Mouse (Mus musculus): Measurements from ENCODE around the gene Zfyve28. TPM values are rescaled to one million over a fixed set of nuclear protein-coding genes. Genes with fewer than 3 reads are reported as not detected.

The Zfyve28 gene
- polyA plus RNA-seq, 1 experiment from 2014 or later: 2.6 TPM

DNA sequence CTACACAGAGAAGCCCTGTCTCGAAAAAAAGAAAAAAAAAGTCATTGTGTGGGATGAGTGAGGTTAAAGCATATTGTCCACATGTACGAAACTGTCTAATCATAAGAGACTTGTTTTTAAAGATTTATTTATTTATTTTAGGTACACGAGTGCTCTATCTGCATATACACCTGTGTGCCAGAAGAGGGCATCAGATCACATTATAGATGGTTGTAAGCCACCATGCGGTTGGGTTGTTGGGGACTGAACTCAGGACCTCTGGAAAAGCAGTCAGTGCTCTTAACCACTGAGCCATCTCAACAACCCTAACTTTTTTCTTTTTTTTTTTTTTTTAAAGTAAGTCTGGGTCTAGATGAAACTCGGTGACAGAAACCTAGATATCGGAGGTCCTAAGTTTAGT is 5.1 kb upstream of the Zfyve28 start:
- Histone ChIP-seq H3K9me3 (ENCODE audit: control insufficient read depth, low read length) (no peaks in the 10 kb centered on the region), H3K27me3 (ENCODE audit: control insufficient read depth, insufficient read depth, low read length) (no peaks in the 10 kb centered on the region), H3K9ac (ENCODE audit: low read length) (no peak overlapping the region), H3K27ac (ENCODE audit: low read depth, low read length) (no peak overlapping the region), H3K4me1 (ENCODE audit: control insufficient read depth, insufficient read depth, low read length) (no peaks in the 10 kb centered on the region), H3K4me3 (ENCODE audit: low read depth, low read length) (no peak overlapping the region), H3K4me2 (ENCODE audit: low read depth) (no peak overlapping the region), H3K36me3 (ENCODE audit: control insufficient read depth, insufficient read depth, low read length) (no peaks in the 10 kb centered on the region)
- WGBS: 80% methylated on average over 6 of the region's 6 CpGs
- DNase-seq (ENCODE audit: low spot score): no peak
- no peak for ATAC-seq (ENCODE audit: insufficient read depth, low FRiP score, low TSS enrichment)

DNA sequence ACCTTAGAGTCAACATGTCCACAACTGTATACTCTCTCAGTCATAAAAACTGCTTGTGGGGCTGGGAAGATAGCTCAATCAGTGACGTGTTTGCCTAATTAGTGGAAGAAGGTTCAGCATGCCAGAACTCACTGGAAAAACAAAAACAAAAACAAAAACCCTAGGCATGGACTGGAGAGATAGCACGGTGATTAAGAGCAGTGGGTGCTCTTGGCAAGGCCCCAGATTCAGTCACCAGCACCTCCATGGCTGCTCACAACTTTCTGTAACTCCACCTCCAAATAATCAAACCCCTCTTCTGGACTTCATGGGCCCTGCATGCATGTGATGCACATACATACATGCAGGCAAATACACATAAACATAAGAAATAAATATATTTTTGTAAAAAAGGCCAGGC is 1.0 kb upstream of the Zfyve28 start:
- H3K27ac ChIP-seq (ENCODE audit: low read depth, low read length): no peak overlapping the region
- no peak overlapping the region for H3K4me2 ChIP-seq (ENCODE audit: low read depth)
- no peaks in the 10 kb centered on the region for H3K36me3 ChIP-seq (ENCODE audit: control insufficient read depth, insufficient read depth, low read length)
- peaks cover 9% of the 10 kb centered on the region for H3K27me3 ChIP-seq (ENCODE audit: control insufficient read depth, insufficient read depth, low read length)
- H3K9me3 ChIP-seq (ENCODE audit: control insufficient read depth, low read length): no peaks in the 10 kb centered on the region
- DNase-seq (ENCODE audit: low spot score) (no peak), ATAC-seq (ENCODE audit: insufficient read depth, low FRiP score, low TSS enrichment) (no peak)
- no peak overlapping the region for H3K4me3 ChIP-seq (ENCODE audit: low read depth, low read length)
- no peak overlapping the region for H3K9ac ChIP-seq (ENCODE audit: low read length)
- H3K4me1 ChIP-seq (ENCODE audit: control insufficient read depth, insufficient read depth, low read length): peaks cover 9% of the 10 kb centered on the region; the same call in 1 of the 2 replicates
- WGBS: 62% methylated on average over 2 of the region's 2 CpGs

DNA sequence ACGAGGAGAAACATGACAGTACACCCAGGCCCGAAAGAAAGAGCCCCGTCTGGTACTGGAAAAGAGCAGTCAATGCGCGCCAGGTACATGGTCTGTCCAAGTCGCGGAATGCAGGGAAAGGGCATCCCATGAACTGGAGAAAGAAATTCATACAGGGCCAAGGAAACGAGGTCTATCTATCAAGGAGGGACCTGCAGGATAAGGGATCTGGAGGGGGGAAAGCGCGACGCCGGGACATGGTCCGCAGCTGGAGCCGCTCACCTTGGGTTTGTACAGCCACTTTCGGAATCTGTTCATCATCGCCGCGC is 457 bp downstream of the Zfyve28 start:
- H3K9me3 ChIP-seq (ENCODE audit: control insufficient read depth, low read length): no peaks in the 10 kb centered on the region
- H3K4me2 ChIP-seq (ENCODE audit: low read depth): peak overlapping the region; percentile 74
- DNase-seq (ENCODE audit: low spot score): no peak
- H3K4me3 ChIP-seq (ENCODE audit: low read depth, low read length): peak overlapping the region; percentile 68
- peaks cover 9% of the 10 kb centered on the region; the same call in 1 of the 2 replicates for H3K4me1 ChIP-seq (ENCODE audit: control insufficient read depth, insufficient read depth, low read length)
- H3K27me3 ChIP-seq (ENCODE audit: control insufficient read depth, insufficient read depth, low read length): peaks cover 9% of the 10 kb centered on the region
- no peaks in the 10 kb centered on the region for H3K36me3 ChIP-seq (ENCODE audit: control insufficient read depth, insufficient read depth, low read length)
- 1% methylated on average over 18 of the region's 18 CpGs for WGBS
- peak overlapping the region; percentile 52 for H3K9ac ChIP-seq (ENCODE audit: low read length)
- H3K27ac ChIP-seq (ENCODE audit: low read depth, low read length): no peak overlapping the region
- ATAC-seq (ENCODE audit: insufficient read depth, low FRiP score, low TSS enrichment): 0 out of 2 replicates have a peak, but pooled peaks have one; percentile 15

DNA sequence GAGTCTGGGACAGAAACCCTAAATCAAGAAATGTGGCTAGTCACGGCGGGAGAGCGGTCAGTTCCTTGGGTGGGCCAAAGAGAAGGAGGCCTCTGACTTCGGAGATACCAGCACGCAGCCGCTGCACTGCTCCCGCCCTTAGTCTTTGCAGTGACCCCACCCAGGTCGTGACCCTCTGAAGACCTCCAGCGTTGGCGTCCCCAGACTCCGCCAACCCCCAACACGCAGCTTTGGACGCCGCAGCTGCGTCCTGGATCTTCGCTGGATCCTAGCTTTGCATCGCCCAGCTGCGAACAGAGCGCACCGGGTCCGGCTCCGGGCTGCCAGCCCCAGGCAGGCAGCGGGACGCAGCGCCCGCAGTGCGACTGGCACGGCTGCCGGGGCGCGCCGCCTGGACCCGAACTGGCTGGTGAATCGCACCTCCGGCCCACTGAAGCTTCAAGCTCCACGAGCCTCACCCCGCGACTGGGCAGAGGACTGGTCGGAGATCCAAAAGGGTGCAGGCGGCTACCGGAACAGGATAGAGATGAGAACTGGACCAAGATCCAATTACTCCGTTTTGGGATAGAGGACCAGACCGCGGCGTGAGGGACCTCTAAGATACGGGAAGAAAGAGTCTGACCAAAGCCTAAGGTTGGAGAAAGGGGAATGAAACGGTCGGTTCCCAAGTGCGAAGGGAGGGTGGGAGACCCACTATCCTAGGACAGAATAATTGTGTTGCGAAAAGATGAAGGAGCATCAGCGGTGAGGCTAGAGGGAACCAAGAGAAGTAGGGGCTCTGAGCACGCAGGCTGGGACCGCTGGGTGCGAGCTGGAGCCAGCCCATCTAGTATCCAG is 1.0 kb downstream of the Zfyve28 start:
- ATAC-seq (ENCODE audit: insufficient read depth, low FRiP score, low TSS enrichment) (no peak; the same call in 1 of the 2 replicates), DNase-seq (ENCODE audit: low spot score) (peak; percentile 53)
- Histone ChIP-seq H3K9ac (ENCODE audit: low read length) (peak overlapping the region; percentile 52), H3K27me3 (ENCODE audit: control insufficient read depth, insufficient read depth, low read length) (peaks cover 9% of the 10 kb centered on the region), H3K4me3 (ENCODE audit: low read depth, low read length) (peak overlapping the region; percentile 68), H3K27ac (ENCODE audit: low read depth, low read length) (no peak overlapping the region), H3K4me2 (ENCODE audit: low read depth) (peak overlapping the region; percentile 74), H3K4me1 (ENCODE audit: control insufficient read depth, insufficient read depth, low read length) (peaks cover 9% of the 10 kb centered on the region; the same call in 1 of the 2 replicates), H3K9me3 (ENCODE audit: control insufficient read depth, low read length) (no peaks in the 10 kb centered on the region), H3K36me3 (ENCODE audit: control insufficient read depth, insufficient read depth, low read length) (no peaks in the 10 kb centered on the region)
- WGBS: under 1% methylated on average over 54 of the region's 54 CpGs

DNA sequence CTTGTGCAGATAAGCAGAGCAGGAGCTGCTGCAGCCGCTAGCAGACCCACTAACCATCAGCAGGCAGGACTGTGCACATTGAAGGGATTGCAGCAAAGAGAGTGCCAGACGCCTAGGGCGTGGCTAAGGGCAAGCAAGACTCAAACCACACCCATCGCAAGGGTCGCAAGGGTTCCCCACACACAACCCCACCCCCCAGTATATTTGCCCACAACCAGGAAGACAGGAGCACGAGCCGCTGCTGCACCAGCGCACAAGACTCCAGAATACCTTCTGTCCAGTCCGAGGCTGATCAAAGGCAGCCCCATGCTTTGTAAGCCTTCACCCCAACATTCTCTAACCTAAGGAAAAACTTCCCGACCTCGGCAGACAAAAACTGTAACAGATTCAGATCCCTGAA is 1.7 kb downstream of the Zfyve28 start:
- peak; percentile 36 for DNase-seq (ENCODE audit: low spot score)
- WGBS: under 1% methylated on average over 11 of the region's 11 CpGs
- peaks cover 9% of the 10 kb centered on the region for H3K27me3 ChIP-seq (ENCODE audit: control insufficient read depth, insufficient read depth, low read length)
- no peak for ATAC-seq (ENCODE audit: insufficient read depth, low FRiP score, low TSS enrichment)
- H3K9ac ChIP-seq (ENCODE audit: low read length): peak overlapping the region; percentile 39; the same call in 1 of the 2 replicates
- peak overlapping the region; percentile 68 for H3K4me3 ChIP-seq (ENCODE audit: low read depth, low read length)
- H3K9me3 ChIP-seq (ENCODE audit: control insufficient read depth, low read length): no peaks in the 10 kb centered on the region
- no peaks in the 10 kb centered on the region for H3K36me3 ChIP-seq (ENCODE audit: control insufficient read depth, insufficient read depth, low read length)
- peak overlapping the region; percentile 74 for H3K4me2 ChIP-seq (ENCODE audit: low read depth)
- H3K4me1 ChIP-seq (ENCODE audit: control insufficient read depth, insufficient read depth, low read length): peaks cover 9% of the 10 kb centered on the region; the same call in 1 of the 2 replicates
- no peak overlapping the region for H3K27ac ChIP-seq (ENCODE audit: low read depth, low read length)

DNA sequence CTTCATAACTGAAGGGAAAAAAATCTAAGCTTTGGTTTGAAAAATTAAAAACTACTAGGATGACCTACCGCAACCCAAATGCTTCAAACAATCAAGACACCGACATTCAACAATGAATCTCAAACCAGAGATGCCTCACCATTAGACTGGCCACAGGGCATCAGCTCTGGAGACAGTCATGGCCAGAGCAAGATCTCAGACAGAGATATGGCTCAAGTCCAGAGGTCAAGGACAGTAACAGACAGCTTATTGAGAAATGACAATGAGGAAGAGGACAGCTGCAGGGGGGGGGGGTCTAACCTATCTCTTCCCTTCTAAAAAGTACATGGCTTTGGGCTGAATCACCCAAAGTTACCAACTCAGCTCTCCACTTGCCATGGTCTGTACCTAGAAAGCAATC is 3.0 kb downstream of the Zfyve28 start:
- H3K27me3 ChIP-seq (ENCODE audit: control insufficient read depth, insufficient read depth, low read length): peaks cover 9% of the 10 kb centered on the region
- no peak overlapping the region for H3K4me3 ChIP-seq (ENCODE audit: low read depth, low read length)
- no peaks in the 10 kb centered on the region for H3K9me3 ChIP-seq (ENCODE audit: control insufficient read depth, low read length)
- no peak overlapping the region for H3K27ac ChIP-seq (ENCODE audit: low read depth, low read length)
- DNase-seq (ENCODE audit: low spot score) (no peak), ATAC-seq (ENCODE audit: insufficient read depth, low FRiP score, low TSS enrichment) (no peak)
- peaks cover 9% of the 10 kb centered on the region; the same call in 1 of the 2 replicates for H3K4me1 ChIP-seq (ENCODE audit: control insufficient read depth, insufficient read depth, low read length)
- no peaks in the 10 kb centered on the region for H3K36me3 ChIP-seq (ENCODE audit: control insufficient read depth, insufficient read depth, low read length)
- H3K4me2 ChIP-seq (ENCODE audit: low read depth): no peak overlapping the region
- WGBS: 88% methylated on average over 2 of the region's 2 CpGs
- no peak overlapping the region for H3K9ac ChIP-seq (ENCODE audit: low read length)

DNA sequence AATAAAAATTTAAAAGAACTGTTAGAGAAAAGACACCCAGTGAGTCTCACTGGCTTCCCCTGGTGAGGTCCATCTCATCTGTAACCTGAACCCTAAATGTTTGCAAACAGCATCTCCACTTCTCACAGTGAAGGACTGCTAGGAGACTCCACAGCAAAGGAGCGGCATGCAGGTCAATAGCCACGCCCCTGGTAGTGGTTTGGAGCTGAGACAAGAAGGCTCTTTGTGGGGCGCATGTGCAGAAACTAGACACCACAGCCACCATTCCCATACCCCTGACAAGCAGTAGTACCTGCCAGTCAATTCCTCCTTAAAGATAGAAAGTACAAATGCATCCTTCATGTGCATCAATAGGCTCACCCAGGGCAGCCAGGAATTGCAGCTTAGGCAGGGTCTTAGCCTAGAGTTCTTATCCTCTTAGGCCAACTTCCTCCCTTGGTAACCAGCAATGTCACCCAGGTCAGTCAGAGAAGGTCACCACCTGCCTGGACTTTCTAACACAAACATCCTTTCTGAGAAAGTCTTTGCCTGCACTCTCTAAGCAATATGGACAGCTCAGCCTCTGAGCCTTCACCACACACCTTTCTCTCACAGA is 4.0 kb downstream of the Zfyve28 start:
- no peak for DNase-seq (ENCODE audit: low spot score)

DNA sequence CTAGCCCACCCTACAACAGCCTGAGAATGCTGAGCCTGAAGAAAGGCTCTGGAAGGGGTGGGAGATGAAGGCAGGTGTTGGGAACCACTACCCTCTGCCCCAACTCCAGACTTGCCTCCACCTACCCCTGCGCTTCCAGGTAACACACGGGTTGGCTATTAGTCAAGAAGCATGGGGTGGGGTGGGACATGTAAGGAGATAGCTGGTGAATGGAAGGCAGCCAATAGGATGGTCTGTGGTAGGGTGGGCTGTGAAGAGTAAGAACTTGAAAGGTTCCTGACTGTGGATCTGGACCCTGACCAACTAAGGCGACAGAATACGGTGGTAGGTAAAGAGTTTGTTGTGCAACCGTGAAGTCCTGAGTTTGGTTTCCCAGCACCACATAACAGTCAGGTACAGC is 4.9 kb downstream of the Zfyve28 start:
- Histone ChIP-seq H3K4me1 (ENCODE audit: control insufficient read depth, insufficient read depth, low read length) (peaks cover 9% of the 10 kb centered on the region; the same call in 1 of the 2 replicates), H3K4me3 (ENCODE audit: low read depth, low read length) (no peak overlapping the region), H3K9me3 (ENCODE audit: control insufficient read depth, low read length) (no peaks in the 10 kb centered on the region), H3K27me3 (ENCODE audit: control insufficient read depth, insufficient read depth, low read length) (peaks cover 9% of the 10 kb centered on the region), H3K36me3 (ENCODE audit: control insufficient read depth, insufficient read depth, low read length) (no peaks in the 10 kb centered on the region), H3K9ac (ENCODE audit: low read length) (no peak overlapping the region), H3K4me2 (ENCODE audit: low read depth) (no peak overlapping the region), H3K27ac (ENCODE audit: low read depth, low read length) (no peak overlapping the region)
- 87% methylated on average over 5 of the region's 5 CpGs for WGBS
- DNase-seq (ENCODE audit: low spot score) (no peak), ATAC-seq (ENCODE audit: insufficient read depth, low FRiP score, low TSS enrichment) (no peak)

More for the DNA sequence above, 4.0 kb downstream of the Zfyve28 start:
- Histone ChIP-seq H3K27me3 (ENCODE audit: control insufficient read depth, insufficient read depth, low read length) (peaks cover 9% of the 10 kb centered on the region), H3K36me3 (ENCODE audit: control insufficient read depth, insufficient read depth, low read length) (no peaks in the 10 kb centered on the region), H3K9me3 (ENCODE audit: control insufficient read depth, low read length) (no peaks in the 10 kb centered on the region), H3K4me2 (ENCODE audit: low read depth) (no peak overlapping the region), H3K27ac (ENCODE audit: low read depth, low read length) (no peak overlapping the region), H3K4me3 (ENCODE audit: low read depth, low read length) (no peak overlapping the region), H3K9ac (ENCODE audit: low read length) (no peak overlapping the region), H3K4me1 (ENCODE audit: control insufficient read depth, insufficient read depth, low read length) (peaks cover 9% of the 10 kb centered on the region; the same call in 1 of the 2 replicates)
- ATAC-seq (ENCODE audit: insufficient read depth, low FRiP score, low TSS enrichment): no peak
- 54% methylated on average over 3 of the region's 3 CpGs for WGBS

DNA sequence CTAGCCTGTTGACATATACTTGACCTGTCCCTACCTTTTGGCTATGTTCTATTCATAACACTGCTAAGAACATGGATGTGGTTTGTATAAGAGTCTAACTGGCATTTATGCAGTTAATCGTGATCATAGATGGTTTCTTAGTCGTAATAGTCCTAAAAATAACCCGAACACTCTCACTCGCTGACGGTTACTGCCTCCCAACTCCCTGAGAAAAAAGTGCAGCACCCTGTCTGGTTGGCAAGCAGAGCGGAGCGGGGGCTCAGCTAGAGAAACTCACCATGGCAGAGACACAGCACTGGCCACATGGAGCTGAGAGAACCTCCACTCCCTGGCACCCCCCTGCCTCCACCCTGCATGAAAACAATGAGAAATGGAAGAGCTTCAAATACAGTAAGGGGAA is 7.3 kb downstream of the Zfyve28 start:
- WGBS: 88% methylated on average over 7 of the region's 7 CpGs
- Histone ChIP-seq H3K4me2 (ENCODE audit: low read depth) (no peak overlapping the region), H3K4me3 (ENCODE audit: low read depth, low read length) (no peak overlapping the region), H3K4me1 (ENCODE audit: control insufficient read depth, insufficient read depth, low read length) (no peaks in the 10 kb centered on the region; the same call in 1 of the 2 replicates), H3K27ac (ENCODE audit: low read depth, low read length) (no peak overlapping the region), H3K36me3 (ENCODE audit: control insufficient read depth, insufficient read depth, low read length) (no peaks in the 10 kb centered on the region), H3K9me3 (ENCODE audit: control insufficient read depth, low read length) (no peaks in the 10 kb centered on the region), H3K9ac (ENCODE audit: low read length) (no peak overlapping the region), H3K27me3 (ENCODE audit: control insufficient read depth, insufficient read depth, low read length) (no peaks in the 10 kb centered on the region)
- ATAC-seq (ENCODE audit: insufficient read depth, low FRiP score, low TSS enrichment): no peak
- DNase-seq (ENCODE audit: low spot score): no peak
